Mouse (Mus musculus) liver, adult (tissue): ENCODE measurements around the gene Pygb.

Source experiments
- GATA4 ChIP-seq: IDR thresholded peaks from 2 replicates; pipeline ENCODE4 v1.6.1; 2014; ENCODE audit warnings: mild to moderate bottlenecking, low read length; ENCODE audit not compliant: insufficient replicate concordance

Pygb gene

GRCm38 (mm10) chr2:150786251-150787180, at the start of gene Pygb:
TSS of gene Pygb (plus strand) at chr2:150786735.
- TF ChIP-seq GATA4, result no peak

- no peak for TF ChIP-seq GATA4
Observed at GRCm38 (mm10) chr2:150737881-150738280, 48.7 kb upstream of the Pygb start.

GRCm38 (mm10) chr2:150740145-150740841, 46.2 kb upstream of the Pygb start:
- no peak for TF ChIP-seq GATA4

GRCm38 (mm10) chr2:150741405-150741804, 45.1 kb upstream of the Pygb start:
- TF ChIP-seq GATA4, result no peak

- no peak for TF ChIP-seq GATA4
Observed at GRCm38 (mm10) chr2:150745016-150745415, 41.5 kb upstream of the Pygb start.

GRCm38 (mm10) chr2:150748854-150749253, 37.7 kb upstream of the Pygb start, which contains the start of gene Entpd6:
TSS of gene Entpd6 (plus strand) at chr2:150749042.
- TF ChIP-seq GATA4, result peak; percentile 58; the same call in 1 of the 2 replicates

GRCm38 (mm10) chr2:150749283-150749682, 37.3 kb upstream of the Pygb start:
- no peak for TF ChIP-seq GATA4

GRCm38 (mm10) chr2:150750129-150750979, 36.2 kb upstream of the Pygb start:
- no peak for TF ChIP-seq GATA4

GRCm38 (mm10) chr2:150755016-150755415, 31.5 kb upstream of the Pygb start:
- no peak for TF ChIP-seq GATA4

GRCm38 (mm10) chr2:150761476-150761875, 25.1 kb upstream of the Pygb start:
- TF ChIP-seq GATA4, result no peak

- no peak for TF ChIP-seq GATA4
Observed at GRCm38 (mm10) chr2:150765619-150766018, 20.9 kb upstream of the Pygb start.

- no peak for TF ChIP-seq GATA4
Observed at GRCm38 (mm10) chr2:150766083-150766862, 20.3 kb upstream of the Pygb start.

GRCm38 (mm10) chr2:150768678-150769077, 17.9 kb upstream of the Pygb start:
- TF ChIP-seq GATA4, result no peak

GRCm38 (mm10) chr2:150770747-150771146, 15.8 kb upstream of the Pygb start:
- TF ChIP-seq GATA4, result no peak
